Mouse (Mus musculus) mesoderm, embryonic 11.5 days (tissue): ENCODE measurements around the gene Nedd9.
"Not testable (repeated sequence)": the region's sequence is repeated elsewhere in the genome, so short reads cannot be mapped to it uniquely, and the experiment has no call there.

Experiments
- DNase-seq: peaks from one replicate; pipeline ENCODE4 v3.0.0-alpha.2; 2012; ENCODE audit warnings: low read depth, low spot score

Gene Nedd9

GRCm38 (mm10) chr13:41298996-41299395 lies 188.2 kb downstream of the Nedd9 start:
- peak; percentile 63 for DNase-seq

GRCm38 (mm10) chr13:41298533-41298932 lies 188.6 kb downstream of the Nedd9 start:
- DNase-seq, result no peak

GRCm38 (mm10) chr13:41296396-41296795 lies 190.8 kb downstream of the Nedd9 start:
- peak; percentile 44 for DNase-seq

GRCm38 (mm10) chr13:41295886-41296285 lies 191.3 kb downstream of the Nedd9 start:
- DNase-seq, result no peak

GRCm38 (mm10) chr13:41293595-41293994 lies 193.6 kb downstream of the Nedd9 start:
- peak; percentile 54 for DNase-seq

- DNase-seq, result no peak
Measured at GRCm38 (mm10) chr13:41291466-41291974, 195.6 kb downstream of the Nedd9 start.

GRCm38 (mm10) chr13:41286285-41286684 lies 200.9 kb downstream of the Nedd9 start:
- DNase-seq, result no peak

GRCm38 (mm10) chr13:41285448-41285847 lies 201.7 kb downstream of the Nedd9 start:
- no peak for DNase-seq

GRCm38 (mm10) chr13:41283256-41283655 lies 203.9 kb downstream of the Nedd9 start:
- DNase-seq, result peak; percentile 84

- DNase-seq, result no peak
Measured at GRCm38 (mm10) chr13:41280696-41281095, 206.5 kb downstream of the Nedd9 start.

- no peak for DNase-seq
Measured at GRCm38 (mm10) chr13:41273927-41274650, 213.1 kb downstream of the Nedd9 start, which contains the start of gene Gm17364. TSS of gene Gm17364 (minus strand) at chr13:41273977.

GRCm38 (mm10) chr13:41267827-41268408 lies 219.2 kb downstream of the Nedd9 start:
- peak; percentile 30 for DNase-seq

GRCm38 (mm10) chr13:41263304-41264006 lies 223.7 kb downstream of the Nedd9 start:
- no peak for DNase-seq

GRCm38 (mm10) chr13:41261617-41262016 lies 225.5 kb downstream of the Nedd9 start:
- not testable (repeated sequence) for DNase-seq
